Mouse (Mus musculus) lung, embryonic 16.5 days (tissue): Measurements from ENCODE around the gene Wdr43. TPM values are rescaled to one million over a fixed set of nuclear protein-coding genes. Genes with fewer than 3 reads are reported as not detected.

ENCODE experiments used
- ATAC-seq: fragments of 200-750 bp; cut with Nextera tagmentation; 2 replicates; pipeline ENCODE4 v1.8.0; 2017; ENCODE audit warnings: low read depth, mild to moderate bottlenecking, moderate library complexity
- H3K27ac ChIP-seq: fragments of 300-500 bp; sonication (generic); 2 replicates; pipeline ENCODE4 v1.5.1; 2014; ENCODE audit warnings: mild to moderate bottlenecking, control low read depth, low read length
- H3K27me3 ChIP-seq: fragments of 300-500 bp; sonication (generic); 2 replicates; pipeline ENCODE4 v1.6.1; 2014; ENCODE audit warnings: low read depth, low read length, mixed read lengths; ENCODE audit not compliant: control insufficient read depth, insufficient read depth
- H3K36me3 ChIP-seq: fragments of 300-500 bp; sonication (generic); 2 replicates; pipeline ENCODE4 v1.6.1; 2014; ENCODE audit warnings: low read length; ENCODE audit not compliant: control insufficient read depth, insufficient read depth
- H3K4me1 ChIP-seq: fragments of 300-500 bp; sonication (generic); replicated peaks from 2 replicates; pipeline ENCODE4 v1.6.1; 2014; ENCODE audit warnings: low read length, mixed read lengths; ENCODE audit not compliant: control insufficient read depth, insufficient read depth
- H3K4me2 ChIP-seq: fragments of 300-500 bp; sonication (generic); 2 replicates; pipeline ENCODE4 v1.6.1; 2014; ENCODE audit warnings: low read depth, low read length, control low read depth
- H3K4me3 ChIP-seq: fragments of 300-500 bp; sonication (generic); 2 replicates; pipeline ENCODE4 v1.5.1; 2014; ENCODE audit warnings: mild to moderate bottlenecking, low read length, control low read depth
- H3K9ac ChIP-seq: fragments of 300-500 bp; sonication (generic); 2 replicates; pipeline ENCODE4 v1.6.1; 2014; ENCODE audit warnings: low read length, control low read depth
- H3K9me3 ChIP-seq: fragments of 300-500 bp; sonication (generic); 2 replicates; pipeline ENCODE4 v1.6.1; 2016; ENCODE audit warnings: low read length; ENCODE audit not compliant: control insufficient read depth
- WGBS: fragments of 180-500 bp; shearing (Covaris S2); extraction: QIAGEN DNeasy Blood & Tissue Kit; methylation state at CpG from one replicate; pipeline ENCODE4 v1.1.7; 2014; 5-methylcytosine and 5-hydroxymethylcytosine counted together
- polyA plus RNA-seq: library from polyadenylated mRNA; unstranded; fragments of >200 nt; fragmentation: Nextera tagmentation; extraction: Ambion mirVana; gene quantifications from 2 replicates; pipeline ENCODE4 v1.2.1, GENCODE M21; 2015

Wdr43 gene
- polyA plus RNA-seq, 1 experiment from 2014 or later = 59.5 TPM

DNA sequence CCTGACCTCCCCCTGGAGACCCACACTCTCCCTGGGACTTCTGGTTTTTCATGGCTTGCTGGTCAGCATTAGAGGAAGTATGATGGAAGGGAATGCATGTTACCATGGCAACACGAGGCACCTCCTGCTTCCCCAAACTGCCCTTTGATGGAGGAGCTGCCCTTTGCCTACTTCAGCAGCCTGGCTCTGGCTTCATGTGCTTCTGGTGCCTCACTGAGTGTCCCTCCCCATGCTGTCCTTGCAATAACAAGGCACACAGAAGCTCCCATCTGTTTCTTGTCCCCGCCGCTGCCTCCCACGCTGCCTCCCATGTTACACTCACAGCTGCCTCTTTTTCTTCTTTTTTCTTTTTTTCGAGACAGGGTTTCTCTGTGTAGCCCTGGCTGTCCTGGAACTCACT, 77.6 kb downstream of the Wdr43 start:
- no peak overlapping the region for H3K4me2 ChIP-seq
- H3K36me3 ChIP-seq = no peaks in the 10 kb centered on the region
- no peak overlapping the region for H3K27ac ChIP-seq
- H3K27me3 ChIP-seq = no peaks in the 10 kb centered on the region
- no peak overlapping the region for H3K9ac ChIP-seq
- 38% methylated on average over 5 of the region's 5 CpGs for WGBS
- no peak overlapping the region for H3K4me3 ChIP-seq
- H3K4me1 ChIP-seq = peaks cover 12% of the 10 kb centered on the region
- no peaks in the 10 kb centered on the region for H3K9me3 ChIP-seq
- peak; percentile 21; the same call in 1 of the 2 replicates for ATAC-seq

DNA sequence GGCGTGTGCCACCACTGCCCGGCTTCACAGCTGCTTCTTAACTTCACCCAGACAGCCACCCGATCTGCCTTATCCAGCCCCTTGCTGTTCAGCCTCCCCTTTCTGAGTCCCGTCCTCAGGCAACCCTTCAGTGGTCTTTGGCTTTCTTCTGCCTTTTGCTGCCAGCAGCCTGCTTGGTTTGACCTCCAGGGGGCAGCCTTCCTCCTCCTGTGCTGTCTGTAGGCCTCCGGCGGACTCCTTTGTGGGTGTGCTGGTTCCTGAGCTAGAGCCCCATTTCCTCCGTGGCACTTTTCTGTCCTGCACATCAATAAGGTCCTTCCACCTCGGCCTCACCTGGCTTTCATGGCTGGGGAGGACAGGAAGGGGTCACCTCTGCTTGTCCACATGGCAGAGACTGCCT, 78.1 kb downstream of the Wdr43 start:
- Histone ChIP-seq H3K4me2 (no peak overlapping the region), H3K9ac (no peak overlapping the region), H3K9me3 (no peaks in the 10 kb centered on the region), H3K4me1 (peaks cover 12% of the 10 kb centered on the region), H3K27ac (no peak overlapping the region), H3K27me3 (no peaks in the 10 kb centered on the region), H3K4me3 (no peak overlapping the region), H3K36me3 (no peaks in the 10 kb centered on the region)
- 54% methylated on average over 8 of the region's 8 CpGs for WGBS
- no peak for ATAC-seq

- Histone ChIP-seq H3K4me2 (no peak overlapping the region), H3K9ac (no peak overlapping the region), H3K36me3 (no peaks in the 10 kb centered on the region), H3K4me3 (no peak overlapping the region), H3K27ac (no peak overlapping the region), H3K27me3 (no peaks in the 10 kb centered on the region), H3K4me1 (peaks cover 11% of the 10 kb centered on the region), H3K9me3 (no peaks in the 10 kb centered on the region)
- ATAC-seq = no peak
- 84% methylated on average over 8 of the region's 8 CpGs for WGBS
These were observed 79.5 kb downstream of the Wdr43 start for GRCm38 (mm10) chr17:71695151-71695550.

GRCm38 (mm10) chr17:71695716-71696315, 80.1 kb downstream of the Wdr43 start:
- H3K27ac ChIP-seq = no peak overlapping the region
- no peak overlapping the region for H3K9ac ChIP-seq
- no peaks in the 10 kb centered on the region for H3K36me3 ChIP-seq
- no peak overlapping the region for H3K4me2 ChIP-seq
- H3K4me3 ChIP-seq = no peak overlapping the region
- no peaks in the 10 kb centered on the region for H3K9me3 ChIP-seq
- peaks cover 7% of the 10 kb centered on the region; the same call in 1 of the 2 replicates for H3K4me1 ChIP-seq
- no peak for ATAC-seq
- 74% methylated on average over 15 of the region's 15 CpGs for WGBS
- no peaks in the 10 kb centered on the region for H3K27me3 ChIP-seq

DNA sequence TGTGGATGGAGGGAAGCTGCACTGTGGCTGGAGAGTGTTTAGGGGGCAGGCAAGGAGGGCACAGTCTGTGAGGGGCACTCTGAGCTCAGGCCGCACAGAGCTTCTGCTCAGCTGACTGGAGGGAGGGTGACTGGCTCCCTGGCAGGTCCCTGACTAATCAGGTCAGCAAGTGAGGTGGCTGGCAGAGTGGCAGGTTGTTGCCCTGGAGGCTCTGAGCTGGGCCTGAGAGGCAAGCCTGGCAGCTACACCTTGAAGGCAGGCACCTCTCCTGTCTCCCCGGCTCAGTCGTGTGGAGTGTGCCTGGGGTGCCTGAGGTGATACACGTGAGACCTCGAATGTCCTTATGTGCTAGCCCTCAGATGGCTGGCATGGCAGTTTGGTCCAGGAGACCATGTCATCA, 80.7 kb downstream of the Wdr43 start:
- 77% methylated on average over 5 of the region's 5 CpGs for WGBS
- ATAC-seq = no peak
- Histone ChIP-seq H3K4me1 (peaks cover 4% of the 10 kb centered on the region; the same call in 1 of the 2 replicates), H3K9ac (no peak overlapping the region), H3K4me3 (no peak overlapping the region), H3K4me2 (no peak overlapping the region), H3K27ac (no peak overlapping the region), H3K9me3 (no peaks in the 10 kb centered on the region), H3K36me3 (no peaks in the 10 kb centered on the region), H3K27me3 (no peaks in the 10 kb centered on the region)

- no peak overlapping the region for H3K27ac ChIP-seq
These were observed 82.4 kb downstream of the Wdr43 start for GRCm38 (mm10) chr17:71697896-71698618.

DNA sequence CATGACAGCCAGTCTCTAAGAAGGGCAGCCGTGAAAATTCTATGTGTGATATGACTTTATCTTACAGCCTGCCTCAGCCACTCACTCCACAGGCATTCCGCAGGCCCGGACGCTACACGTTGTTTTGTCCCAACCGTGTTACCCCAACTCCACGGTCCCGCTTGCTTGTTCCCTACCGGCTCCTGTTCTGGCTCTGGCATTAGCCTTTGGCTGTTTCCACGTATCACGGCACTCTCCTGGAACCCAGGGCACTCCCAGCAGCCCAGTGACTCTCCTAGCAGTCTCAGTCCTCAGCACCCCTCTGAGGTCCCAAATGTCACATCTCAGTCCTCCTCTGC, 82.9 kb downstream of the Wdr43 start:
- no peak overlapping the region for H3K9ac ChIP-seq
- no peaks in the 10 kb centered on the region for H3K27me3 ChIP-seq
- H3K4me2 ChIP-seq = no peak overlapping the region
- no peaks in the 10 kb centered on the region for H3K9me3 ChIP-seq
- 0 out of 2 replicates have a peak, but pooled peaks cover 2% of the 10 kb centered on the region for H3K4me1 ChIP-seq
- no peak overlapping the region for H3K27ac ChIP-seq
- 39% methylated on average over 11 of the region's 11 CpGs for WGBS
- peak; percentile 66; the same call in 1 of the 2 replicates for ATAC-seq
- H3K36me3 ChIP-seq = no peaks in the 10 kb centered on the region
- H3K4me3 ChIP-seq = no peak overlapping the region

More at GRCm38 (mm10) chr17:71697896-71698618, 82.4 kb downstream of the Wdr43 start:
- Histone ChIP-seq H3K9me3 (no peaks in the 10 kb centered on the region), H3K36me3 (no peaks in the 10 kb centered on the region), H3K27me3 (no peaks in the 10 kb centered on the region), H3K4me2 (no peak overlapping the region), H3K4me1 (0 out of 2 replicates have a peak, but pooled peaks cover 2% of the 10 kb centered on the region), H3K9ac (no peak overlapping the region), H3K4me3 (no peak overlapping the region)
- WGBS = 58% methylated on average over 11 of the region's 11 CpGs
- peak; percentile 41 for ATAC-seq

DNA sequence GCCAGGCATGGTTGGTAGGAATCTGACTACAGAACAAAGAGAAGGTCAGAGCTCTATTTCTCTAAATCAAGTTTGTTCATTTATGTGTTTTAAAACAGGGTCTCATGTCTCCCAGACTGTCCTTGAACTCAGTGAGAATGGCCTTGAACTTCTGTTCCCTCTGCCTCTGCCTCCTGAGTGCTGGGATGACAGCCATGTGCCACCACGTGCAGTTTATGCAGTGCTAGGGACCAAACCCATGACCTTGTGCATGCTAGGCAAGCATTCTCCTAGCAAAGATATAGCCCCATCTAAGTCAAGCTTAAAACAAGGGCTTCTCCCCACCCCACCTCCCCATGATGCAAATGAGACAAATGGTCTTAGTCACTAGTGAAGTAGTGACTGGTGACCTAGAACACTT, 89.4 kb downstream of the Wdr43 start:
- 0 out of 2 replicates have a peak, but pooled peaks cover 4% of the 10 kb centered on the region for H3K9me3 ChIP-seq
- H3K4me3 ChIP-seq = no peak overlapping the region
- H3K36me3 ChIP-seq = no peaks in the 10 kb centered on the region
- H3K9ac ChIP-seq = no peak overlapping the region
- ATAC-seq = no peak; the same call in 1 of the 2 replicates
- no peak overlapping the region for H3K27ac ChIP-seq
- no peaks in the 10 kb centered on the region for H3K4me1 ChIP-seq
- 50% methylated on average over 1 of the region's 1 CpGs for WGBS
- no peaks in the 10 kb centered on the region for H3K27me3 ChIP-seq
- H3K4me2 ChIP-seq = no peak overlapping the region

DNA sequence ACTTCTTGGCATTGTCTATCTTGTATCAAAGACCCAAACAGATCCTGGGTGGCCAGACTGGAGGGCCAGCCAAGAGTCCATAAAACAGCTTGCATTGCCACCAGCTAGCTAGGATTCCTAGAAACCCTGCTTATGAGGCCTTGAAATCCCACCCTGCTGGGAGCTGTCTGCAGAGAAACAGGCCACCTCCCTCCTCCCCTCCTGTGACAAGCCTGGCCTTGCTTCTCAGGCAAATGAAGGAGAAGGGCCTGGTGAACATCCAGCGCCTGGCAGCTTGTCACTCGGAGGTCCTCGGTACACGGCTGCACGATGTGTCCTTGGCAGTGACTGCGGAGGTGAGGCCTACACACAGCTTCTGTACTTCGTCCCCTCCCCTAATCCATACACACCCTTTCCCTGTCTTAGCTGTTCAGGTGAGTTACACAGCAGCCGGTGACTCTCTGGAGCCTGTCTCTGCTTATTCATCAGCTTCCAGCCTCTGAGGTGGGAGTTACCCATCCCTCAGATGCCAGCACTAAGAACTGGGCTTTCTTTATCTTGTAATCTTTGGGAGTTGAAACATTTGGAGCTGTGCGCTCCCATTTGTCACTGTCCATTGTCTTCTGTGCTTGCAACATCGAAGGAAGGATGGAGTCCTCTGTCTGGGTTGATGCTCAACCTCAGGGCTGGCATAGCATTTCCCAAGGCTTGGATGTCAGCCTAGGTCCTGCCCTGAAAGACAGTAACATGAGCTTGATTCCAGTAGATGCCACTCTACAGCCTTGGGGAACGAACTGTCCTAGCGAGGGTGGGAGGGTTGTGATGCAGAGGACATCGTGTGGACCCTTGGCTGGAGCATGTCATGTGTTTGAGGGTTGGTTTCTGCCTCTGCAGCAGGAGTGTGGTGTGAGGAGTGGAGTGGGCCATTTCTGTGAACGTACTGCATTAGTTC, 90.1 kb downstream of the Wdr43 start:
- no peak overlapping the region for H3K9ac ChIP-seq
- H3K27me3 ChIP-seq = no peaks in the 10 kb centered on the region
- H3K4me2 ChIP-seq = no peak overlapping the region
- no peak overlapping the region for H3K4me3 ChIP-seq
- 0 out of 2 replicates have a peak, but pooled peaks cover 4% of the 10 kb centered on the region for H3K9me3 ChIP-seq
- peak; percentile 59 for ATAC-seq
- no peaks in the 10 kb centered on the region for H3K36me3 ChIP-seq
- H3K4me1 ChIP-seq = no peaks in the 10 kb centered on the region
- no peak overlapping the region for H3K27ac ChIP-seq
- WGBS = 81% methylated on average over 14 of the region's 14 CpGs
